Mouse (Mus musculus) ES-E14 (cell line): ENCODE measurements around the gene R3hdm2. TPM values are rescaled to one million over a fixed set of nuclear protein-coding genes. Genes with fewer than 3 reads are reported as not detected.

Experiments
- DNase-seq: peaks from one replicate; pipeline ENCODE4 v3.0.0-alpha.2; 2013; ENCODE audit warnings: low read depth, low spot score
- H3K27ac ChIP-seq: 2 replicates; pipeline ENCODE4 v1.5.1; 2012; ENCODE audit warnings: low read depth, mild to moderate bottlenecking, low read length, moderate library complexity, mixed read lengths; ENCODE audit not compliant: poor library complexity, insufficient read depth, severe bottlenecking
- H3K36me3 ChIP-seq: 2 replicates; pipeline ENCODE4 v1.6.1; 2012; ENCODE audit warnings: mild to moderate bottlenecking, low read length, moderate library complexity, mixed read lengths; ENCODE audit not compliant: control insufficient read depth, poor library complexity, insufficient read depth, severe bottlenecking
- H3K4me1 ChIP-seq, 2 experiments: fragments of 150-350 bp in 1 of 2; sonication (generic) in 1 of 2; 2 replicates each; pipeline ENCODE4 v1.6.1; 2012; ENCODE audit warnings: low read length in 2 of 2, mild to moderate bottlenecking in 1 of 2, mixed read lengths in 1 of 2; ENCODE audit not compliant: control insufficient read depth in 2 of 2, insufficient read depth in 2 of 2, poor library complexity in 1 of 2
- H3K4me3 ChIP-seq, 2 experiments: fragments of 150-350 bp in 1 of 2; sonication (generic) in 1 of 2; 2 replicates each; pipeline ENCODE4 v1.5.1; 2012; ENCODE audit warnings: low read length in 2 of 2, low read depth in 1 of 2, mild to moderate bottlenecking in 1 of 2, mixed read lengths in 1 of 2; ENCODE audit not compliant: insufficient read depth in 1 of 2, poor library complexity in 1 of 2, severe bottlenecking in 1 of 2
- H3K9ac ChIP-seq: 2 replicates; pipeline ENCODE4 v1.6.1; 2012; ENCODE audit warnings: low read depth, mild to moderate bottlenecking, low read length, mixed read lengths; ENCODE audit not compliant: poor library complexity, insufficient read depth, severe bottlenecking
- H3K9me3 ChIP-seq: fragments of 150-350 bp; sonication (generic); 2 replicates; pipeline ENCODE4 v1.6.1; 2012; ENCODE audit warnings: low read depth, mild to moderate bottlenecking, low read length; ENCODE audit not compliant: control insufficient read depth, insufficient read depth
- CHD2 ChIP-seq: IDR thresholded peaks from 2 replicates; pipeline ENCODE4 v1.6.1; 2014; ENCODE audit warnings: mild to moderate bottlenecking, low read depth, low read length, inconsistent platforms
- HCFC1 ChIP-seq: IDR thresholded peaks from 2 replicates; pipeline ENCODE4 v1.6.1; 2012; ENCODE audit warnings: low read length, inconsistent platforms, borderline replicate concordance; ENCODE audit not compliant: insufficient read depth
- MAFK ChIP-seq: IDR thresholded peaks from 2 replicates; pipeline ENCODE4 v1.6.1; 2014; ENCODE audit warnings: mild to moderate bottlenecking, low read depth, low read length, inconsistent platforms; ENCODE audit not compliant: insufficient read depth
- ZC3H11A ChIP-seq: IDR thresholded peaks from 2 replicates; pipeline ENCODE4 v1.6.1; 2012; ENCODE audit warnings: low read depth, mild to moderate bottlenecking, inconsistent platforms, low read length, borderline replicate concordance
- ZNF384 ChIP-seq: IDR thresholded peaks from 2 replicates; pipeline ENCODE4 v1.6.1; 2012; ENCODE audit warnings: low read depth, low read length, inconsistent platforms
- in situ Hi-C, 2 experiments: fragments of 600-800 bp; cut with MboI; formaldehyde crosslinking; loops; one replicate each; pipeline ENCODE4 v1.15.1; 2025; ENCODE audit warnings: low sequenced_read_pairs in 2 of 2, inconsistent platforms in 1 of 2; ENCODE audit not compliant: unreplicated experiment in 2 of 2
- total RNA-seq: library from RNA; depleted of rRNA; stranded (reverse); fragments of 300-350 nt; gene quantifications from 2 replicates; pipeline ENCODE4 v1.2.3, GENCODE M21; 2012; rRNA removed

The R3hdm2 gene
- total RNA-seq, 1 experiment, result 25.5 TPM

DNA sequence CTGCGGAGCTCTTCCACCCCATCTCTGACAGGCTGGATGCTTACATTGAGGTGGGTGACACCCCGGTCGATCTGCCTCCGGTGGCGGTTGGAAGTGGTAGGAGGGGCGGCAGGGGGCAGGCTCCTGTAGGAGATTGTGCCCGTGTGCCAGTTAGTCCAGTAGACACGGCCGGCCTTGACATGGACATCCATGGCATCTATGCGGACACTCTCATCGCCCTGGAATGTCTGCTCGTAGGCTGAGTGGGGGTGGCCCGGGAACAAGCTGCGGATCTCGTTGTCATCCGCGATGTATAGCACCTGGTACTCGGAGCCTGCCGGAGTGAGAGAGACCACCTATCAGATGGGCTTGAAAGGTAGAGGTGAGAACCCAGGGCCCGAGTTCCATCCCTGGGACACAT is 164.2 kb downstream of the R3hdm2 start:
- Histone ChIP-seq H3K4me1 (peaks cover 0 to 7% of the 10 kb centered on the region in 2 experiments; a peak in 2 of 4 replicates), H3K27ac (no peak overlapping the region), H3K36me3 (no peaks in the 10 kb centered on the region; the same call in 1 of the 2 replicates), H3K4me3 (no peak overlapping the region), H3K9me3 (no peaks in the 10 kb centered on the region), H3K9ac (no peak overlapping the region)
- DNase-seq, result no peak
- in situ Hi-C loops, result no loop called here
- TF ChIP-seq ZNF384, result no peak
- TF ChIP-seq HCFC1, result no peak
- no peak for TF ChIP-seq ZC3H11A
- TF ChIP-seq MAFK, result no peak
- no peak for TF ChIP-seq CHD2

DNA sequence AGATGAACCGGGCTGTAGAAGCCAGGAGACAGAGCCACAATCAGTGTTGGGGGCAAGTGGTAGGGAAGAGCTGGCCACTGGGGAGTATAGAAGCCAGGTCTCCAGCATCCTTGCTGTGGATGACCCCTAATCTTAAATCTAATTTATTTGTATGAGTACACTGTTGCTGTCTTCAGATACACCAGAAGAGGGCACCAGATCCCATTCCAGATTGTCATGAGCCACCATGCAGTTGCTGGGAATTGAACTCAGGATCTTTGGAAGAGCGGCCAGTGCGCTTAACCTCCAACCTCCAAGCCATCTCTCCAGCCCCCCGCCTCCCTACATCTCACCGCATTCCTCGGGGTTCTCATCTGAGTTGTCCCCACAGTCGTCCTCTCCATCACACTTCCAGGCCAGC is 166.4 kb downstream of the R3hdm2 start:
- in situ Hi-C loops, result no loop called here
- H3K36me3 ChIP-seq, result peaks cover 2% of the 10 kb centered on the region; the same call in 1 of the 2 replicates
- H3K27ac ChIP-seq, result no peak overlapping the region
- no peak overlapping the region for H3K9ac ChIP-seq
- no peaks in the 10 kb centered on the region for H3K9me3 ChIP-seq
- DNase-seq, result no peak
- TF ChIP-seq MAFK (no peak), HCFC1 (no peak), CHD2 (no peak), ZNF384 (no peak), ZC3H11A (no peak)
- no peak overlapping the region for H3K4me3 ChIP-seq
- H3K4me1 ChIP-seq, result no peaks in the 10 kb centered on the region

DNA sequence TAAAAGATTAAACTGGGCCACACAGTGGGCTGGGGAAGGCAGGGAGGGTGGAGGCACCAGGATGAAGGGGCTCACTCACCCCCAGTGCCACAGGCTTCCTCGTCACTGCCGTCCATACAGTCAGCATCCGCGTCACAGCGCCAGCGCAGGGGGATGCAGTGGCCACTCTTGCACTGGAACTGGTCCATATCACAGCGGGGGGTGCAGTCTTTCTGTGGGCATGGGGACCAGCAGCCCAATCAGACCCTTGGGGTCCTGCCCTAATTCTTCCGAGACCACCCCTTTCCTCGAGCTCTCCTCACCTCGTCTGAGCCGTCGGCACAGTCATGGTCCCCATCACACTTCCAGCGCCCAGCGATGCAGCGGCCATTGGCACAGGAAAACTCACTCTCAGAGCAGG is 168.1 kb downstream of the R3hdm2 start:
- Histone ChIP-seq H3K4me1 (no peaks in the 10 kb centered on the region), H3K36me3 (peaks cover 3% of the 10 kb centered on the region; the same call in 1 of the 2 replicates), H3K9ac (no peak overlapping the region), H3K27ac (no peak overlapping the region), H3K9me3 (no peaks in the 10 kb centered on the region), H3K4me3 (no peak overlapping the region)
- DNase-seq, result no peak
- TF ChIP-seq ZC3H11A (no peak), HCFC1 (no peak), MAFK (no peak), ZNF384 (no peak), CHD2 (no peak)
- in situ Hi-C loops, result no loop called here

Other genes with a start within 250 kb of the R3hdm2 start
- 4.5 and 8.6 TPM in 2 replicates for gene B4galnt1, start 215.1 kb upstream of the R3hdm2 start, total RNA-seq
- gene Slc26a10, start 199.7 kb upstream of the R3hdm2 start, total RNA-seq, result 7.4 and 12.2 TPM in 2 replicates
- 39.2 and 87.7 TPM in 2 replicates for gene Arhgef25, start 190.2 kb upstream of the R3hdm2 start, total RNA-seq
- 29.5 and 75.5 TPM in 2 replicates for gene Dtx3, start 184.6 kb upstream of the R3hdm2 start, total RNA-seq
- 41.7 and 47.4 TPM in 2 replicates for gene Pip4k2c, start 168.7 kb upstream of the R3hdm2 start, total RNA-seq
- 6.2 and 11.2 TPM in 2 replicates for gene Kif5a, start 117.0 kb upstream of the R3hdm2 start, total RNA-seq
- 139 and 157 TPM in 2 replicates for gene Dctn2, start 114.0 kb upstream of the R3hdm2 start, total RNA-seq
- gene Mbd6, start 91.3 kb upstream of the R3hdm2 start, total RNA-seq, result 15.8 and 18.0 TPM in 2 replicates
- gene Mars, start 68.5 kb upstream of the R3hdm2 start, total RNA-seq, result 206 and 377 TPM in 2 replicates
- 2.6 and 5.1 TPM in 2 replicates for gene Arhgap9, start 58.4 kb upstream of the R3hdm2 start, total RNA-seq
- gene Gli1, start 38.4 kb upstream of the R3hdm2 start, total RNA-seq, result 14.9 and 47.3 TPM in 2 replicates
- 0.22 and 0.69 TPM in 2 replicates for gene Inhbe, start 25.9 kb upstream of the R3hdm2 start, total RNA-seq
- gene Inhbc, start 9.9 kb upstream of the R3hdm2 start, total RNA-seq, result 0.36 and 1.2 TPM in 2 replicates
- 1.1 and 2.4 TPM in 2 replicates for gene Stac3, start 121.4 kb downstream of the R3hdm2 start, total RNA-seq
- 5.8 and 22.6 TPM in 2 replicates for gene Ndufa4l2, start 134.6 kb downstream of the R3hdm2 start, total RNA-seq
- gene Shmt2, start 142.1 kb downstream of the R3hdm2 start, total RNA-seq, result 169 and 266 TPM in 2 replicates
- gene Nxph4, start 154.2 kb downstream of the R3hdm2 start, total RNA-seq, result 0.76 and 1.6 TPM in 2 replicates
- gene Lrp1, start 240.8 kb downstream of the R3hdm2 start, total RNA-seq, result 69.6 and 91.4 TPM in 2 replicates